In genomic region chr2:127376423-127377051, GRCm38 (mm10) we compare ENCODE assay signal across 30 mouse cellular contexts. TPM values are rescaled to one million over a fixed set of nuclear protein-coding genes. Genes with fewer than 3 reads are reported as not detected.
DNase-seq lines count a peak whose midpoint lies in the region; ATAC-seq and TF ChIP-seq lines count a peak whose summit lies in the region.
"Had no signal": no experiment of that assay in that cellular context is flagged by ENCODE, and none has a peak within 500 bp of the region (broad histone marks: within the 10 kb centered on the region; RNA-seq: fewer than 3 reads in every experiment).

No protein-coding gene starts in this region.

- peak overlapping the region; percentile 32 for H3K27ac ChIP-seq in heart, embryonic 10.5 days
- no peak overlapping the region for H3K27ac ChIP-seq in liver, adult 2 months (replicated peaks; ENCODE audit: insufficient read depth, low read depth, low read length)
- H3K27ac ChIP-seq in liver, embryonic 14.5 days = peak overlapping the region; percentile 30
- H3K27ac ChIP-seq: heart, adult 2 months; hindbrain, postnatal 0 days; limb, embryonic 12.5 days; midbrain, embryonic 12.5 days; stomach, postnatal 0 days had no signal

- no peak for DNase-seq in heart, embryonic 10.5 days (ENCODE audit: low spot score)
- no peak for DNase-seq in heart, postnatal 25 days (ENCODE audit: low spot score)
- peak; percentile 55 for DNase-seq in liver, adult 2 months (ENCODE audit: extremely low read depth, low read depth, low spot score)
- DNase-seq in liver = no peak
- no peak for DNase-seq in liver, embryonic 14.5 days (ENCODE audit: low read depth in 3 of 3, low spot score in 3 of 3)
- no peak for DNase-seq in urinary bladder, postnatal 25 days (ENCODE audit: low spot score)
- no peak for DNase-seq in right cerebral cortex, adult 18-20 months
- DNase-seq: adrenal gland, postnatal 36 days; cerebellum, adult 9-11 months; gastrocnemius, postnatal 25 days; heart, adult 2 months; layer of hippocampus, postnatal 36 days had no signal

- H3K79me2 ChIP-seq in liver, adult 2 months (ENCODE audit: control insufficient read depth, insufficient read depth, low read length) = no peaks in the 10 kb centered on the region

- H3K9ac ChIP-seq in liver, adult 2 months (ENCODE audit: low read depth, low read length) = no peak overlapping the region
- H3K9ac ChIP-seq in liver, embryonic 14.5 days (replicated peaks) = peak overlapping the region; percentile 72
- H3K9ac ChIP-seq: lung, embryonic 14.5 days; midbrain, embryonic 12.5 days had no signal

- no peak overlapping the region for H3K4me3 ChIP-seq in heart, embryonic 10.5 days
- H3K4me3 ChIP-seq in liver, adult 2 months (ENCODE audit: insufficient read depth, low read depth, low read length) = no peak overlapping the region
- H3K4me3 ChIP-seq in liver, embryonic 14.5 days (ENCODE audit: insufficient read depth in 1 of 2, low read depth in 2 of 2, low read length in 2 of 2) = peak overlapping the region in 1 of 2 experiments; percentile 48; a peak in 2 of 4 replicates
- H3K4me3 ChIP-seq: heart, adult 2 months; hindbrain, embryonic 10.5 days; limb, embryonic 12.5 days; midbrain, embryonic 12.5 days had no signal

- intact Hi-C loops in heart, postnatal 25 days (cut with DNase I) = no loop called here

- H3K9me3 ChIP-seq in heart, embryonic 10.5 days = no peaks in the 10 kb centered on the region
- H3K9me3 ChIP-seq in liver, embryonic 14.5 days (ENCODE audit: control insufficient read depth, low read length) = no peaks in the 10 kb centered on the region
- H3K9me3 ChIP-seq: hindbrain, embryonic 10.5 days; limb, embryonic 12.5 days; midbrain, embryonic 12.5 days had no signal

- TF ChIP-seq POLR2A in liver, adult 2 months (IDR thresholded peaks at IDR 0.05; ENCODE audit: extremely low read depth, insufficient read depth, low read length) = no peak

- peaks cover 66% of the 10 kb centered on the region for H3K4me1 ChIP-seq in heart, embryonic 10.5 days
- peaks cover 6% of the 10 kb centered on the region; the same call in 1 of the 2 replicates for H3K4me1 ChIP-seq in liver, adult 2 months (ENCODE audit: control insufficient read depth, insufficient read depth, low read length)
- peaks cover 49 to 72% of the 10 kb centered on the region in 2 experiments for H3K4me1 ChIP-seq in liver, embryonic 14.5 days (replicated peaks; ENCODE audit: control insufficient read depth in 2 of 2, insufficient read depth in 2 of 2, low read length in 1 of 2)
- H3K4me1 ChIP-seq: limb, embryonic 12.5 days had no signal

- no peak for TF ChIP-seq CTCF in liver, adult 2 months (IDR thresholded peaks at IDR 0.05; ENCODE audit: low read depth, low read length)
- TF ChIP-seq CTCF in liver, embryonic 14.5 days (IDR thresholded peaks at IDR 0.05; ENCODE audit: low read depth) = no peak

- 81% methylated on average over 6 of the region's 6 CpGs for WGBS in heart, embryonic 10.5 days
- 71% methylated on average over 6 of the region's 6 CpGs for WGBS in liver, adult 2 months
- WGBS in liver, embryonic 14.5 days (ENCODE audit: insufficient replicate concordance) = 76% methylated on average over 6 of the region's 6 CpGs

- no peaks in the 10 kb centered on the region for H3K36me3 ChIP-seq in heart, embryonic 10.5 days
- no peaks in the 10 kb centered on the region for H3K36me3 ChIP-seq in liver, adult 2 months (ENCODE audit: control insufficient read depth, insufficient read depth, low read length)
- H3K36me3 ChIP-seq in liver, embryonic 14.5 days (replicated peaks; ENCODE audit: control insufficient read depth, insufficient read depth, low read depth) = no peaks in the 10 kb centered on the region
- H3K36me3 ChIP-seq: hindbrain, embryonic 10.5 days; limb, embryonic 12.5 days; midbrain, embryonic 12.5 days had no signal

- H3K27me3 ChIP-seq in heart, embryonic 10.5 days (ENCODE audit: insufficient read depth, poor library complexity, severe bottlenecking) = no peaks in the 10 kb centered on the region
- no peaks in the 10 kb centered on the region for H3K27me3 ChIP-seq in liver, adult 2 months (ENCODE audit: control insufficient read depth, insufficient read depth, low read length)
- no peaks in the 10 kb centered on the region for H3K27me3 ChIP-seq in liver, embryonic 14.5 days (ENCODE audit: control insufficient read depth, insufficient read depth, low read length)
- H3K27me3 ChIP-seq: limb, embryonic 12.5 days; midbrain, embryonic 12.5 days had no signal

- peak overlapping the region; percentile 79 for H3K4me2 ChIP-seq in liver, embryonic 14.5 days (ENCODE audit: low read depth)
- H3K4me2 ChIP-seq: limb, embryonic 12.5 days; lung, embryonic 14.5 days; midbrain, embryonic 12.5 days had no signal

- no peak for TF ChIP-seq EP300 in liver, embryonic 14.5 days (IDR thresholded peaks at IDR 0.05; ENCODE audit: low read depth)

- no peak for ATAC-seq in liver, embryonic 14.5 days (ENCODE audit: insufficient read depth)
- ATAC-seq: CD4-positive, CD25-positive, alpha-beta regulatory T cell, adult 4 months; intestine, embryonic 16.5 days had no signal

RNA-seq across cellular contexts. Expression of gene Adra2b, which starts 13.5 kb away (rescaled TPM):
- polyA plus RNA-seq in heart, embryonic 10.5 days (2016; fragmentation: Nextera tagmentation; extraction: Ambion mirVana) = 9.2 and 10.1 TPM in 2 replicates
- under 1 TPM; 0.61 to 0.88 TPM for total RNA-seq in heart, postnatal 25 days (2021)
- total RNA-seq in liver, adult 2 months (2014; rRNA removed) = 2.5 and 4.0 TPM in 2 replicates
- 5.0 TPM in 2 replicates for polyA plus RNA-seq in liver, adult 2 months (2012; rRNA removed)
- 12.4 and 13.2 TPM in 2 replicates for polyA plus RNA-seq in liver, embryonic 14.5 days (2012; rRNA removed)
- 20.0 and 24.4 TPM in 2 replicates for polyA plus RNA-seq in liver, embryonic 14.5 days (2014; fragmentation: Nextera tagmentation; extraction: Ambion mirVana)
- total RNA-seq: megakaryocyte, adult 5-6 weeks; monocyte, adult 5-6 weeks; neutrophil, adult 5-6 weeks had no signal
- polyA plus RNA-seq: CD4-positive, CD25-positive, alpha-beta regulatory T cell, adult 4 months; lung, embryonic 14.5 days had no signal

RNA-seq across cellular contexts. Expression of gene Astl, which starts 38.1 kb away (rescaled TPM):
- polyA plus RNA-seq in heart, embryonic 10.5 days (2016; fragmentation: Nextera tagmentation; extraction: Ambion mirVana) = 0.08 TPM in 1 of 2 replicates, not detected in the other
- not detected for total RNA-seq in heart, postnatal 25 days (2021)
- not detected in 2 replicates for total RNA-seq in liver, adult 2 months (2014; rRNA removed)
- not detected in 2 replicates for polyA plus RNA-seq in liver, adult 2 months (2012; rRNA removed)
- polyA plus RNA-seq in liver, embryonic 14.5 days (2012; rRNA removed) = not detected in 2 replicates
- polyA plus RNA-seq in liver, embryonic 14.5 days (2014; fragmentation: Nextera tagmentation; extraction: Ambion mirVana) = not detected in 2 replicates
- total RNA-seq: adrenal gland, adult 18-20 months; adrenal gland, postnatal 36 days; common myeloid progenitor, adult 5-6 weeks; gastrocnemius, postnatal 25 days; heart, adult 2 months; hindbrain, postnatal 0 days; layer of hippocampus, adult 18-20 months; layer of hippocampus, postnatal 36 days; left cerebral cortex, postnatal 14 days had no signal
- polyA plus RNA-seq: forebrain, embryonic 11.5 days; heart, adult 2 months; heart, postnatal 0 days; hindbrain, embryonic 10.5 days; hindbrain, postnatal 0 days; intestine, embryonic 16.5 days; limb, embryonic 12.5 days; lung, embryonic 14.5 days; midbrain, embryonic 12.5 days; small intestine, adult 2 months; stomach, postnatal 0 days had no signal

RNA-seq across cellular contexts. Expression of gene Dusp2, which starts 40.6 kb away (rescaled TPM):
- 14.1 and 15.7 TPM in 2 replicates for polyA plus RNA-seq in heart, embryonic 10.5 days (2016; fragmentation: Nextera tagmentation; extraction: Ambion mirVana)
- under 1 TPM; 0.31 to 0.49 TPM for total RNA-seq in heart, postnatal 25 days (2021)
- total RNA-seq in liver, adult 2 months (2014; rRNA removed) = 0.37 and 1.2 TPM in 2 replicates
- polyA plus RNA-seq in liver, adult 2 months (2012; rRNA removed) = 0.45 and 0.83 TPM in 2 replicates
- 1.1 and 1.8 TPM in 2 replicates for polyA plus RNA-seq in liver, embryonic 14.5 days (2012; rRNA removed)
- 1.5 and 1.7 TPM in 2 replicates for polyA plus RNA-seq in liver, embryonic 14.5 days (2014; fragmentation: Nextera tagmentation; extraction: Ambion mirVana)

RNA-seq across cellular contexts. Expression of gene Gpat2, which starts 48.5 kb away (rescaled TPM):
- 0.28 and 0.71 TPM in 2 replicates for polyA plus RNA-seq in heart, embryonic 10.5 days (2016; fragmentation: Nextera tagmentation; extraction: Ambion mirVana)
- not detected for total RNA-seq in heart, postnatal 25 days (2021)
- 1.2 and 1.3 TPM in 2 replicates for total RNA-seq in liver, adult 2 months (2014; rRNA removed)
- polyA plus RNA-seq in liver, adult 2 months (2012; rRNA removed) = 2.1 and 2.2 TPM in 2 replicates
- polyA plus RNA-seq in liver, embryonic 14.5 days (2012; rRNA removed) = 0.26 and 0.45 TPM in 2 replicates
- 0.32 and 0.33 TPM in 2 replicates for polyA plus RNA-seq in liver, embryonic 14.5 days (2014; fragmentation: Nextera tagmentation; extraction: Ambion mirVana)
- total RNA-seq: common myeloid progenitor, adult 5-6 weeks; gastrocnemius, postnatal 25 days; heart, adult 2 months; megakaryocyte, adult 5-6 weeks; monocyte, adult 5-6 weeks; neutrophil, adult 5-6 weeks had no signal
- polyA plus RNA-seq: midbrain, embryonic 12.5 days had no signal
